Mouse (Mus musculus) liver, embryonic 14.5 days (tissue): ENCODE measurements at regions not wholly inside any gene's neighbourhood (a gene's known extent, or its start where the extent isn't known, plus 50 kb on each side); places are given as distances from the start of the nearest gene placed in this dataset.

Experiments
- CTCF ChIP-seq: IDR thresholded peaks from 2 replicates; pipeline ENCODE4 v1.5.1; 2016; ENCODE audit warnings: antibody characterized with exemption, low read depth, control low read depth
- EP300 ChIP-seq: IDR thresholded peaks from 2 replicates; pipeline ENCODE4 v1.6.1; 2016; ENCODE audit warnings: antibody characterized with exemption, low read depth

GRCm38 (mm10) chr3:102311482-102312225, 107.2 kb upstream of the Vangl1 start:
- TF ChIP-seq CTCF = no peak
- no peak for TF ChIP-seq EP300
